Mouse (Mus musculus): ENCODE results near the gene Hoxd12. TPM values are rescaled to one million over a fixed set of nuclear protein-coding genes. Genes with fewer than 3 reads are reported as not detected.

The Hoxd12 gene
- total RNA-seq, 4 experiments from 2014 or later: not detected

DNA sequence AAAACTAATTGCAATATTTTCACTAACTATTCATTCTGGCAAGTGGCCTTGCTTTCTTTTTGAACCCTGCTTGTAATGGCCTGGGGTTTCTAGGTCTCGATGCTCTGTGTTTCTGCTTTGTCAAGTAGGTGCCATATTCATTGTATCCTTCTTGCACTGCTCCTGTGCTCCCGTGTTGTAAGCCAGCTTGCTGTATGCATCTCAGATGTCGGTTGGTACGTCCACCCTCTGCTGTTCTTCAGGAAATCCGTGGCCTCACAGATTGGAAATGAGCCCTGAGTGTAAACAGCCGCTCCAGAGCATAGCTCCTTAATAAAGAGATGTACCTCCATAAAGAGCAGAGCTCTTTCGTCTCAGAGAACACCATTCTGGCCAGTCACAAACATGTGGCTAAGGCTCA, 32.8 kb downstream of the Hoxd12 start:
- no peak for DNase-seq (ENCODE audit: low spot score in 2 of 2)

DNA sequence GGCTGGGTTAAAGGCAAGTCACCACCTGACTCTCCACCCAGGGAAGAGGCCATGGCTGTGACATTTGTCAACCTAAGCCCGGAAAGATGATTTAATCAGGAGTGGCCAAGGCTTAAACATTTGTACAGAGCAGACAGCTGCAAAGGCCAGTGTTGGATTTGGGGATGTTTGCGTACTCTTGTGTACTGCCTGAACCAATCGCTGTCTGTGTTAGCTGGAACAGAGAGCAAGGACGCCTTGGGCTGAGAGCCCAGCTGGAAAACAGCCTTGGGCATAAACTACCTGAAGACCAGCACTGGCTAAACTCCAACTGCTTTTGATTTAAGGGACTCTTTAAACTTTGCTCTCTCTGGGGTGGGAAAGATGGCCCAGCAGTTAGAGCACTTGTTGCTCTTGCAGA, 33.9 kb downstream of the Hoxd12 start:
- DNase-seq (ENCODE audit: low spot score in 2 of 2): no peak

DNA sequence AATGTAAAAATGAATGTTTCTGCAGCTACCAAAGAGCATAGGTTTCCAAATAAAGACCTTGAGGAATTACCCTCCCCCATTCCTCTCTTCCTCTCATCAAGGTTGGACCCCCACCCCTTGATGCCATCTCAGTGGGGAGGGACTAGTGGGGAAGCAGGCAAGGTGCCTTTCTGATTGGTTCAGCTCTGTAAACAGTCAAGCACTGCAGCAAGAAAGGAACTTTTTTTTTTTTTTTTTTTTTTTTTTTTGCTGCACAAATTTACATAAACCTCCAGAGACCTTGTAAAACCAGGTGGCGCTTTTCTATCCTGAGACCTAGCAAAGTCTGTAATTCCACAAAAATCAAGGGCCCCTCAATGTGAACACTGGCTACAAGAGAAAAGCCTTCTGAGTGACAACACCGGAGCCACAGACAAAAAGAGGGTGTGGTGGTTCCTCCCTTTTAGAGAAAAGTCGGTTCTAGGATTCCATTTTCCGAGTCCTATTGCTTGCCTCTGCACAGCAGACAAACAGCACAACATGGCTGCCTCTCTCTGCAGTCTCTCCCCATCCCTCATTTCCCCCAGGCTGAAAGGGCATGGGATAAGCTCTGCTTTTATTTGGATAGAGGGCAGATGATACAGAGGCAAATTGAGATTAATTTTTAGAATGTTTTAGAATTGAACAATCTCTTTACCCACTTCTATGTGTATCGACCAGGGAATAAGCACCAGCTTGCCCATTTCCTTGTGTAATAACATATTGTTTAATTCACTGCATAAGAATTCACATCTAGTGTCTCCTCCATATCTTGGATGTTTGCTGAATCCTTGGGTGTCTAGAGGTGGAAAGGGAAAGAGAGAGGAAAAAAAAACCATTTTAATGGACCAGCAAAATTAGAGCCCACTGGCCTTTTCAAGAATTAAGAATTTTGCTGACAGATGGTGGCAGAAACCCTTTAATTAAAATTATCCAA, 34.9 kb downstream of the Hoxd12 start:
- DNase-seq (ENCODE audit: low spot score in 2 of 2): no peak

DNA sequence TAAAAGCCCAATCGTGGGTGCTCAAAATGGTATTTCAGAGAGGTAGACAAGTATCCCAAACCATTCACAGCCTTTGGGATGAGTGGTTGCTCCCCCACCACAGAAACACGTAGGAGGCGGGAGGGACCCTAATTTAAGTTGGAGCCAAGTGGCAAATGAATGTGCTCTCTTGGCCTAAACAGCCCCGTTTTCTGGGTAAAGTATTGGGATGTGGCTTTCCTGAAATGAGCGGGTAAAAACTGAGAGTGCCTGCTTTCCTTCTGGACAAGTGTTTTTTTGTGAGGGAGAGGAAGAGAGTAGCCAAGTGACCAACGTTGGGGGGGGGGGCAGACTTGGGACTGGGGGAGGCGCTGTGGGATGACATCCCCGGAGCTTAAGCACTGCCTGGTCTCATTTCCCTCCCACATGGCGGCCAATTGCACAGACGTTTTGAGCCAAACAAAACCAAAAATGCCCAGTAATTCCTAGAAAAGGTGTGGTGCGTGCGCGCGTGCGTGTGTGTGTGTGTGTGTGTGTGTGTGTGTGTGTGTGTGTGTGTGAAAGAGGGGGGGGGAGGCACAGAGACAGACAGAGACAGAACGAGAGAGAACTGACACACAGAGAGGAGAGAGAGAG, 36.2 kb downstream of the Hoxd12 start:
- DNase-seq (ENCODE audit: low spot score in 2 of 2): no peak

DNA sequence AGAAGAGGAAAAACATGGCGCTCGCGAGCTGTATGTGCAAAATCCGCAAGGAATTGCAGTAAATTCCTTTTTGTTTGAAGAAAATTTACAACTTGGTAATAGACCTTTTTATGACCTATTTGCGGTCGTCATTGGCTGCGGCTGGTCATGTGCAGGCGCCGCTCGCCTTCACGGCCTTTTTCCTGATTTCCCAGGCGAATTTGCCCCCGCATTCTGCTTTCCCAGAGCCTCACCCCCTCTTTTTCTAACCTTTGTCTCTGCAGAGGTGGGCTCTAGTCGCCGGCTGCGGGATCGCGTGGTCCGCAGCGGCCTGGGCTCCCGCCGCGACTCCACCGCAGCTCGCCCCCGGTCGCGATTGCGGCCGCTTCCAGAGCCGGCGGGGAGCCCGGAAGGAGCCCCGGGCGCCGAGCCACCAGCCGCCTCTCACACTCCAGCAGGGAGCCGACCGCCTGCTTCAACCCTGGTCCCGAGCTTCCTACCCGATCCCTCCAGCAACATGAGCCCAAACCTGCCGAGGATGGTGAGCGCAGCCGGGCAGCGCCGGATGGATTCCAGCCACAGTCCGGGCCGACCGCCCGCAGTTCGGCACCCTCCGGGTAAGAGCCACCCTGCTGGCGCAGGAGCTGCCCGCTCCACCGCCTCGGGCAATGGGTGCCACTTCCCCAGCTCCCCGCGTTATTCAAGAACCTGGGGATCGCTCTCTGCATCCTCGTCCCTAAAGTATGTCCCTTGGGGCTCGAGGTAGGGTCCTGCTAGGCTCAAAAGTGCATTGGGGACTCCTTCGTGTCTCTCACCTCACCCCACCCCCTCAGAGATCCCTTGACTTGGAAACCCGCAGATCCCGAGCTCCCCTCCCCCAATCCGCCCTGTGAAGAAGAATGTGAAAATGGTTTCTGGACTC, 37.2 kb downstream of the Hoxd12 start, which contains the start of the genes Hoxd3 and Hoxd4:
Gene Hoxd3 (plus strand): TSS at position 207 of the 901 bp plus-strand sequence.
Gene Hoxd4 (plus strand): TSS at position 209 of the 901 bp plus-strand sequence.
- DNase-seq (ENCODE audit: low spot score in 2 of 2): no peak

DNA sequence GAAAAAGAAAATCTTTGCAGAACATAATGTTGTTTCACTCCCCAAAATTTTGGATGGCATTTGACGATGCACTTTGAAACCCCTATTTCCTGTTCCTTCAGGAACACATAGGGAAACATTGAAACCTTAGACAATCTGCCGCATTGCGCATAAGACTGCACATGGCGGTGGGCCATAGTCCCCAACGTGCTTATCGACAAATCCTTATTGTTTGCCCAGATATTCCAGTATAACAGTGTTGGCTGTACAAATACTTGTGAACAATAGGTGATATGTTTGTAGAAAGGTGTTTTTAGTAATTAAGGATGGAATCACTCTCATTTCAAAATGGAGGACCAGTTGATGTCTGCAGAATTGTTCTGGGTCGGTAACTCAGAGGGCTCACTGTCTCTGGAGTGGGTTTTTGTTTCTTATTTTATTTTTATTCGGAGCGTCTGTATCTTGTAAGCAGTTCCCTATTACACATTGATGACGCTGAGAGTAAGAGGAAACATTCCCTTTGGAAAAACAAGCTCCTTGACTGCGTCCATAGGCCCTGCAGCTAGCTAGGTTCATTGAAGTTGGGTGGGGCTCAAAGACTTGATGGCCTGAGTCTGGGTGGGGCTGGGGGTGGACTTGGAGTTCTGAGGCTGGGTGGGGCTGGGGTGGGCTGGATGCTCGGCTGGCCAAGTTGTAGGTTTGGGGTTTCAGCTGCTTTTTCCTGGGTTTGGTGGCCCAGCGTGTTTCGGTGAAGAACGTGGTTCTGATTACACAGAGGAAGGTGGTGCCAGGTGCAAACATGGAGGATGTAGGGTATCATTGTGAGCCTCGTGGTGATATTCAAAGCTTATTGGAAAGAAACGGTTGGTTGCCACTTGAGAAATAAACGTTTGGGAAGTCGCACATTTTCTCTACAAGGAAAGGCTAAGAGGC, 38.7 kb downstream of the Hoxd12 start:
- DNase-seq (ENCODE audit: low spot score in 2 of 2): no peak

DNA sequence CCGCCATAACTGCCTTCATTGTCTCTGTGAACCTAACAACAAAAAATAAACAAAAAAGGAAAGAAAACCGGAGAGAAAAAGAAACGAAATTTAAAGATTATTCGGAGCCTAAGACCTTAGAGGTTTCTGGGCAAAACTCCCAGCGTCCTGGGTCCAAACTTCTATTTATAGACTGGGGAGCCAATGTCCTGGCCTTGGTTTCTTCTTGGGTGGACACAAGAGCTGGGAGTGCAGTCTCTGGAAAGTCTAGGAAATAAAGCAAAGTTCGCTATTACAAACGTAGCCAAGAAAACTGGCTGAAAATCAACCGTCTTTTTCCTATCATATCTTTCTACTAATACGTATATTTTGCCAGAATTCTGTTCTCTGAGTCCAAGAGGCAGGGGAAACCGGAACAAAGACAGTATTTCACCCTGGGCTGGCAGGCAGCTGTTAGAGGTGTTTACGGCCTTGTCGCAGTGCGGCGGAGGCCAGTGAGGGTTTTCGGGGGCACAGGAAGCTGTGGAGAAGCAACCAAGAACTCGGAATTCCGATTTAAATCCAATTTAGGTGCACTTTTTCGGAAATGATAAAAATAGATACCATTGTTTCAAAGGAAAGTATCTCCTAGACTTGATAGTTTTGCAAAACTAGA, 39.5 kb downstream of the Hoxd12 start:
- no peak for DNase-seq (ENCODE audit: low spot score in 2 of 2)

DNA sequence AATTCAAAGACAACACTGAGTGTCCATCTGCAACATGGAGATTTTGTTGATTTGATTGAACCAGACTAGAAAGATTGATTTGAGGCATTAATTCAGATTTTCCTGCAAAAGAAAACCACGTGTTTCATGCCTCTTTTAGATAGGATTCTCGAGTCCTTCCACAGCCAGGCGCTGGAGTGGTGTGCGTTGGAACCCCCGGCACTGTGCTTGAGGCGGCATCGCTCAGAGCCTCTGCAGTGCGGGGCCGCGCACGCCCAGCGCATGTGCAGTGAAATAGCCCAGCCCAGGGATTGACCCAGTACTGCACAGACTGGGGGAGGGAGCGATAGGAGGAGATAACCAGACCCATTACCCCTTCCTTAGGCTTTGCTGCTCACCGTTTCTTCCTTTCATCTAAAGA, 40.1 kb downstream of the Hoxd12 start:
- DNase-seq (ENCODE audit: low spot score in 2 of 2): no peak

DNA sequence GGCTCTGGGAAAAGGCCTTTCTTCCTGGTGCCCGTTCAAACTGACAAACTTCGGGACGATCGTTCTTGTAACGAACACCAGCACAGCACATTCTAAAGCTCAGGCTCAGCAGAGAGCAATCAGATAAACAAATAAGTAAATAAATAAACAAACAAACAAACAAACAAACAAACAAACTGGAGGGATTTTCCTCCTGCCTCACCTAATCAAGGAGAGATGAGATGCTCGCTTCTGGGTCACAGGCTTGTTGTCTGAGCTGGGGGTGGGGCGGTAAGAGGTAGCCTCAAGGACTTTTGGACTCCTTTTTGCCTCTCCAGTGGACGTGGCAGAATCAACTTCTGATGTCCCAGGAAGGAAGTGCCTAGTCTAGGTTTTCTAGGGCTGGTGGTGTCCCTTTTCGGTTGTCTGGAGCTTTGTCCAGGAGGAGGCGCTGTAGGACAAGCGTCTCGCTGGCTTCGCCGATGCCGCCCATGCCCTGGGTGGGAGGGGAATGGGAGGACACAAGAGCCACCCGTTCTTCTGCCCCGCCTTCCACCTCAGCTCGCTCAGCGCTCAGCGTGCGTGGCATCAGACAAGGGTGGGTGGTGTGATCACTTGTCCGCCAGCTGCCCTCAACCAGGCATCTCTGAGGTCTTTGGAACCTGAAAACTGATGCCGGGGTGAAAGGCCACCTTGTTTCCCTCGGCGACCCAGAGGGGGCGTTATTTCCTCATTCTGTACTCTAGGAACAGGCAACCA, 40.9 kb downstream of the Hoxd12 start:
- peak; percentile 26 to 72 for DNase-seq (ENCODE audit: low spot score in 2 of 2)

DNA sequence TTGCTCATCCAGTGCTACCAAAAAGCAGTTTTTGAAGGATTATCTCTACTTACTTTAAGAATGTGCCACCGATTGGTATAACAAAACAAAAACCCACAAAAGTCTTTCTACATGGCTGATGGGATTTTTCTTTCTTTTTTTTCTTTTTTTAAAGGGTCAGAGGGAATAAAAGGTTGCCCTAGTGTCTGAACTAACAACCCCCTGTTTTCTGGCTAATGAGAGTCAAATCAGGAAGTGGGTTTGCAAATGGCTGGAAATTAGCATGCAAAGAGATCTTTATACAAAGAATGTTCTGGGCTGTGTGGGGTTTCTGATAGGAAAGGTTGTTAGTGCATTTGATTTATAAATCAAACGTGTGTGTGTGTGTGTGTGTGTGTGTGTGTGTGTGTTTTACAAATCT, 45.6 kb downstream of the Hoxd12 start:
- no peak for DNase-seq (ENCODE audit: low spot score in 2 of 2)

DNA sequence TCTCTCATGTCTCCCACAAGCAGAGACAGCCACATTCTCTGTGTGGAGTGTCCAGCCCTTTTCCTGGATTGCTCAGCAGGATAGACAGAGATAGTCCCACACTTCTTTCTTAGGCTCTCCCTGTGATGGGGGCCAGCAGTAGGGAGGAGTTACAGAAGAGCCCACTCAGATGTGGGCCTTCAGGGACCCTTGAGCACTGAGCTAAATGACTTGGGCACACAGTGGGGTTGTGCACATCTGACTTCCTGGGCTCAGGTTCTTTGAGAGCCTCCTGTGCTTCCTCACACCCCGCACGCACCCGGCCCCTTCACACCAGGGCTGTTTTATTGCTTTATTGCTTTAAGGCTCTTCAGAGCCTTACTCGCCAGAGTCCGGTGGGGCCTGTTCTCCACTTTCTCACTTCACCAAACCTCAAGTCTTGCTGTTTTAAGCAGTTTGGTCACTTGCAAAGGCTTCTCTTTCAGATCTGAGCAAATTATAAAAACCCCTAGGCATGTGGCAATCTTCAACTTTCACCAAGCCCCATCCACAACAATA, 46.2 kb downstream of the Hoxd12 start:
- no peak for DNase-seq (ENCODE audit: low spot score in 2 of 2)

DNA sequence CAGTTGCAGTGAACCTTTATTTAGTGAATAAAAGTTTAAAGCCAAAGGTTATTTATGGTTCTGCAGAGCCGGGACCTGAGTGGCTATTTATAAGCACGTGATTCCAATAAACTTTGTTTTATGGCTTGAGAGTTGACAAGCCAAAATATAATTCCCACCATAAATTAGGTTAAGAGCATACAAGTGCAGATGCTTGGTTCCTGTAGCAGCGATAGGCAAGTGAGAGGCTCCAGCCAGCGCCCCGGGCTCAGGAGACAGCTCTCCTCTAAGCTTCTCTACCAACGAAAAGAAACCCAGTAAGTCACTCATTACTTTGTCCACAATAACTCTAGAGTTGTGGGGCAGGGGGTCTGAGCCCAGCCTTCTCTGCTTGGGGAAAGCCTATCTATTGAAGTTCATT, 47.1 kb downstream of the Hoxd12 start:
- no peak for DNase-seq (ENCODE audit: low spot score in 2 of 2)

DNA sequence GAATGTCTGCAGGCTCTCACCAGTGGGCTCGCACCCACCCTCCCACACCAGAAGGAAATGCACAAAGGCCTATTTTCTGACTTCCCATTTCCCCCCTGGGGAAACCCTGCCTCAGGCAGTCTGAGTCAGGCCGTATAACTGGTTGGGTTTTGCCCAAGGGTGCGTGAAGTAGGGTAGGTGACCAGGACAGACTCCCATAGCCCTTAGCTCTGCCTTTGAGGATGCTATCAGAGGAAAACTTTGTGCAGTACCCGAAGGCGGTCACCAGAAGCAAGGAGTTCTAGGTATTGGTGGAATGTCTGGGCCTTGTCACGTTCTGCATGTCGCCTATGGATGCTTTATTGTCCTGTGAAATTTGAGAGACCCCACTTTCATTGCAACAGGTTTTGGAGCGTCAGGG, 48.1 kb downstream of the Hoxd12 start:
- DNase-seq (ENCODE audit: low spot score in 2 of 2): no peak

DNA sequence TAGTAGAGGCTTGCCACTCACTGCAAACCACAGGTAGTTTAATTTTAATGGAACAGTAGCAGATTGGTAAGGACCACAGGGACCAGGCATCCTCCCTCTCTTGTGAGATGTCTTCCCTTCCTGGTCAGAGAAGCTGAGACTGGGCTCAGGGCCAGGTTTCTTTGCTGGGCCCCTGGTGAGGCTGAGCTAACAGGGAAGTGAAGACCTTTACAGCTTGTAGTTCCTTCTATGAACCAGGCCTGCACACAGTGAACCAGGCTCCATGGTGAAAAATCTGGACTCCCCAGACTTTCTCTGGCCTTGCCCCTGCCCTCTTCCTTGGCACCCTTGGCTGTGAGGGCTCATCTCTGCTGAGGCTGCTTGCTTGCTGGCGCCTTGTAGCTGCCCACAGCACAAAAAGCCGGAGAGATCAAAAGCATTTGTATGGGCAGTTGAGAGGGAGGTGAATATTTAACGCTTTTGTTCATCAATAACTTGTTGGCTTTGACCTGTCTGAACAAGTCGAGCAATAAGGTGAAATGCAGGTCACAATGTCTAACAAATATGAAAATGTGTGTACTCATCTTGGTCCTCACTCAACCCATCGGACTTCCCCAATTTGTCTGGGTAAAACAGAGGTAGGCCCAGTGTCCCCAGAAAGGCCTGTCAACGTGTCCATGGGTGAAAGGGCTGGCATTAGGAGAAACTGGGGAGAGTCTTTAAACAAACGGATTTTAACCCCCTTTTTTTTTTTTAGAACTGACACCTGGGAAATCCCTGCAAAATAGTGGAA, 49.6 kb downstream of the Hoxd12 start:
- DNase-seq (ENCODE audit: low spot score in 2 of 2): no peak

DNA sequence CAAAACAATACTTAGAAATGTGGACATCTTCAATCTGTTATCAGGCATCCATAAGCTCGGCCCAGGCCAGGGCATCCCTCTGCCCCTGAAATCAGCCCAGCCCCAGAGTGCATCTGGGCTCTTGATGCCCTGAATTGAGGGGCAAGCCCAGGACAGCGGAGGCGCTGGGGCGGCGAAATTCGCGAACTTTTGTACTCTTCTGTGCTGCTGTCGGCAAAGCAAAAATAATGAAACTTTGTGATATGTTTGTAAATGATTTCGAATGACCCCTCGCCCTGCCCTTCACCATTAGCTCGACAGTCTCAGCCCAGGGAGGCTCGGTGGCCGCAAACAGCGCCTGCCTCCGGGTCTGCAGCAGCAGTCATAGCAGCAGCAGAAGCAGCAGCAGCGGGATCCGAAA, 50.4 kb downstream of the Hoxd12 start:
- DNase-seq (ENCODE audit: low spot score in 2 of 2): no peak

DNA sequence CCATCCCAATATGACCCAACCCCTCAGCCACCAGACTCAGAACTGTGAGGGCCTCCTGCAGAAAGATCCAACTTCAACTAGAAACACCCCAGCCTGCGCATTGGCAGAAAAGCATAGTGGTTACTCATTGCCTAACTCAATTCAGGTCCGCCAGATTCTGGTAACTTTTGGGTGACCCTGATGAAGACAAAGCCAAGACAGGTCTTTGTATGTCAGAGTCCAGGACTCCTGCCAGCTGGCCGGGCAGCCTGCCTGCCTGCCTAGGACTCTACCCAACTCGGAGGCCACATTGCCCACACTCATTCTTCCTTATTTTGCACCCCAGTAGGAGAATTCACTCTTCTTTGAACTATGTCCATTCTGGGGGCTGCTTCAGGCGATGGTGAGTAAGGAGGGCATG, 51.7 kb downstream of the Hoxd12 start, which contains the start of gene Gm28230:
Gene Gm28230 (plus strand): TSS at position 178 of the 400 bp plus-strand sequence.
- no peak for DNase-seq (ENCODE audit: low spot score in 2 of 2)

DNA sequence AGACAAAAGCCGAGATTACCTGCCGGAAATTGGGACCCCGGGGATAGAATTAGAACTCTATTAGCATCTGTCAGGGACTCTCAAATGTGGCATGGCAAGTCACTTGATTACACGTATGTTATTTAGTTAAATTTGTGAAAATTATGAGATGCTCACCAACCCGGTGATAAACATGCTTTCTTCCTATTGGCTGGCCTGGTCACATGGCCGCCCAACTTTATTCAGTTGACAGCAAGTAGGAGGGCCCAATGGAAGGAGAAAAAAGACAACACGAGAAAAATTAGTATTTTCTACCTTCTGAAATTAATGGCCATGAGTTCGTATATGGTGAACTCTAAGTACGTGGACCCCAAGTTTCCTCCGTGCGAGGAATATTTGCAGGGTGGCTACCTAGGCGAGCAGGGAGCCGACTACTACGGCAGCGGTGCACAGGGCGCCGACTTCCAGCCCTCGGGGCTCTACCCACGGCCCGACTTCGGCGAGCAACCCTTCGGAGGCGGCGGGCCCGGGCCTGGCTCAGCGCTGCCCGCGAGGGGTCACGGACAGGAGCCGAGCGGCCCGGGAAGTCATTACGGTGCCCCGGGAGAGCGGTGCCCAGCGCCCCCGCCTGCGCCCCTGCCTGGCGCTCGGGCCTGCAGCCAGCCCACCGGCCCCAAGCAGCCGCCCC, 52.3 kb downstream of the Hoxd12 start:
- DNase-seq (ENCODE audit: low spot score in 2 of 2): no peak

Data from layer of hippocampus, adult 8-10 months (tissue).